Mouse (Mus musculus) cerebellum, postnatal 36 days (tissue): Measurements from ENCODE around the gene Rgl1.
"Not testable (repeated sequence)": the region's sequence is repeated elsewhere in the genome, so short reads cannot be mapped to it uniquely, and the experiment has no call there.

Experiments
- DNase-seq, 2 experiments: peaks; one replicate each; pipeline ENCODE4 v3.0.0; 2021 to 2022; ENCODE audit warnings: mixed read lengths in 2 of 2

Gene Rgl1

DNA sequence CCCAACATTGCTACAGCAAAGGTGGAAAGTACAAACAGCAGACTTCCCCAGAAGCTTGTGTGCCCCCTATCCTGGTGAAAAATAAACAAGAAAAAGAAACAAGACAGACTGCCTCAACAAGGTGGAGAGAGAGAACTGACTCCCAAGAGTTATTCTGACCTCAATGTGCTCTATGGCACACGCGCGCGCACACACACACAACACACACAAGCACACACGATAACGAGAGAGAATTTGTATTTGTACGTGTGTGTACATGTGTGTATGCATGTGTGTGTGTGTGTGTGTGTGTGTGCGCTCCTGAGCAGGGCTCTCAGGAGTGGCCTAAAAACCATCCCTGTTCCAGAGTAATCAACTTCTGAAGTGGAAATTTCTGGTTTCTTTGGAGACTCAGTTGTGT lies 18.5 kb upstream of the Rgl1 start:
- no peak for DNase-seq

DNA sequence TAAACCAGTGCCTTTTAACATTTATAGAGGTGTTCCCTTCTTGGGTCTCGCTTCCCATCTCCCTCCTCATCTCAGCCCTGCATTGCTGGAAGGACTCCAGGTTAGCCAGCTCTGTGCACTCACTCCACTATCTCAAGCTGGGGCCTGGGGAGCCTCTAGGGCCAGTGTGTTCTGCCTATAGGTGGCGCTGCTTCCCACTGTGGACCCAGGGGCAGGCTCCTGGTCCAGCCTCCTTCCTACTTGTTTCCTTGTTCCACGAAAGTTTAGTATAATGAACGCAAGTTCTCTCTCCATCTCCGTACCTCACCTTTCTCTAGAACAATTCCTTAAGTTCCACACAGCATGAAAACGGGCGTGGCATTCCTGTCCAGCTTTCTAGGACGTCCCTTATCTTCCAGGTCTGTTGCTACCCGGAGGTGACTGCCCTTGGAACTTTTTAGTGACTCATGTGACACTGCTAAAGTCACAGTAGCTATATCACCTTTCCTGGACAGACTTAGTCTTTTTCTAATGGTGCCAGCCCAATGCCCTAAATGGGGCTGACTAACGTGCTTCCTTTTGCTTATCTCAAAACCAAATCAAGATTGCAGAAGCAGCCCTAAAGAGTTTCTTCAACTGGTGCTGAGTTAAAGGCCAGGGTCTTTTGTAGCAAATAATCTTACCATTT lies 13.1 kb upstream of the Rgl1 start:
- DNase-seq = peak; percentile 46 to 51

DNA sequence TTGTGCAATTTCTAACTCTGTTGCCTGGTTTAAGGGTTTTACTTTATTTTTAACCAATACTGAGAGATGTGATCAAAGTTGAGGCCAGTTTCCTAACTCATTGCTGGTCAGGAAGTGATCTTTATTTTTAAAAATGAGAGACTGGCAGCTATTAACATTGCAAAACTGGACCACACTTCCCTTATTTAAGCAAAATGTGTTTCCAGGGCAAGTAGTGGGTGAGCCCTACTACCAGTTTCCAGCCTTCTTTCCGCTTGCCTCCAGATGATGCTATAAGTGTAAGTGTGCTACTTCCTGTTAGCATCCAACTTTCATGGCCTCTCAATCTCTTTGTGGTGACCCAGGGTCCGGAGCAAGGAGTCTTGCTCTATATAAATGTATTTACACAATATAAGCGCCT lies 8.4 kb upstream of the Rgl1 start:
- not testable (repeated sequence) for DNase-seq

GRCm38 (mm10) chr1:152771016-152771415 lies 4.9 kb upstream of the Rgl1 start:
- no peak for DNase-seq

- peak; percentile 88 to 95 for DNase-seq
These were observed 1.8 kb upstream of the Rgl1 start for GRCm38 (mm10) chr1:152767749-152768488.

- DNase-seq = peak in 1 of 2 experiments; percentile 49
These were observed 925 bp upstream of the Rgl1 start for GRCm38 (mm10) chr1:152766804-152767748.

DNA sequence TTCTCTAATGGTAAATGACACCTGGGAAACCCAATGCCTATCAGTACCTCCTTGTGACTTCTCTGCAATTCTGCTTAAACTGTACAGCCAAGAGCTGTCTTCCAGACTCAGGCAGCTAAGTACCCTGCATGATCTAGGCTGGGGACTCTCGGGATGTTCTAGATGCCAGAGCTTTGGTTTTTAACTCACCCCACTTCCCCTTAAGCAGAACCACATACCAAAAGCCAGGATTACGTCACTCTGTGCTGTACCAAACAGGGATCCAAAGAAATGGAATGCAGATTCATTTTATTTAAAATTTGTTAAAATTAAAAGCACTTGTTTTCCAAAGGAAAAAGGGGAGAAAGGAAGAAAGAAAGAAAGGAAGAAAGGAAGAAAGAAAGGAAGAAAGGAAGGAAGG lies 4.4 kb downstream of the Rgl1 start:
- DNase-seq = no peak

DNA sequence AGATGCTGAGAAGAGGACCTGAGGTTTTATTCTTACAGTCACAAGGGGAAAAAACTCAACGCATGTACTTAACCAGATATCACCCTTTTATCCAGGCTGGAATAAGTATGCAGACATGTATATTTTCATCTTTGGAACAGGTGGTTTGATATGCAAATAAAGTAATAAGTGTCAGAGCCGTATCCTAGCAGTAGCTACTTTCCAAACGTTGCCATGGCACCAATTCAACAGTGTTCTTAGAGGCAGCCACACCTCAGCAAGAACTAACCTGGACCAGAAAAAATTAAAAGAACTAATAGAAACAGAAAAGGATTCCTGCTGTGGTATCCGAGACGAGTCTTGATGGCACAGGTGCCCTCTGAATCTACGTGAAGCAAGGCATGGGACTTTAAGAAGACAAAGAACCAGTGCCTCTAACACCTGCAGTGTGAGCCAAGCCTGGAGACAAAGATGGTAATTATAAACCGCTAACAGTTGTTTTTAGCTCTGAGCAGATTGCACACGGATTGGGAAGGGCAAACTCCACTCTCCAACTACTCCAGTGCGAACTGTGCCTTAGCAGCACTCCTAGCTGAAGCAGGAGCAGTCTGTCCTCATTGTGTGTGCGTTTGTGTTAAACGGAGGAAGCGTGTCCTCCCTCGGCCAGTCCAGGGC lies 15.7 kb downstream of the Rgl1 start, which contains the start of gene Apobec4:
Apobec4 (plus strand) TSS at position 240 of the 654 bp plus-strand sequence.
- no peak for DNase-seq

GRCm38 (mm10) chr1:152749276-152749675 lies 16.9 kb downstream of the Rgl1 start:
- no peak for DNase-seq

GRCm38 (mm10) chr1:152746426-152746825 lies 19.7 kb downstream of the Rgl1 start:
- DNase-seq = peak; percentile 78 to 87

- no peak for DNase-seq
These were observed 22.9 kb downstream of the Rgl1 start for GRCm38 (mm10) chr1:152743095-152743826.

DNA sequence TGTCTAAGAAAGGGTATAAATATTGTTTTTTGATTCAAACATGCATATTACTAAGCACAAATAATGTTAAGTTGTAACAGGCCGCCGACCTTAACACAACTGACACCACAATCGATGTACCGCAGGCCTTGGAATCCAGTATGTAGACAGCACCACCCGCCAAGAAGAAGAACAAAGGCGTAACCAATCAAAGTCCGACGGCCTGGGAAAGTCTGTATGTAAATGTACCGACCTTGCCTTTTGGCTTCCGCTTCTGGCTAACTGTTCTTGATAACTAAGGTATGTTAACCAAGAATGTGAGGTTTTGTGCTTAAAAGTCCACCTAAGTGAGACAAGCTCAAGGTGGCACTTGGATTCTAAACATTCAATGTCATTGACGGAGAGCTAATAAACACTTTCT lies 26.8 kb downstream of the Rgl1 start:
- DNase-seq = no peak

GRCm38 (mm10) chr1:152738793-152739192 lies 27.4 kb downstream of the Rgl1 start:
- no peak for DNase-seq

DNA sequence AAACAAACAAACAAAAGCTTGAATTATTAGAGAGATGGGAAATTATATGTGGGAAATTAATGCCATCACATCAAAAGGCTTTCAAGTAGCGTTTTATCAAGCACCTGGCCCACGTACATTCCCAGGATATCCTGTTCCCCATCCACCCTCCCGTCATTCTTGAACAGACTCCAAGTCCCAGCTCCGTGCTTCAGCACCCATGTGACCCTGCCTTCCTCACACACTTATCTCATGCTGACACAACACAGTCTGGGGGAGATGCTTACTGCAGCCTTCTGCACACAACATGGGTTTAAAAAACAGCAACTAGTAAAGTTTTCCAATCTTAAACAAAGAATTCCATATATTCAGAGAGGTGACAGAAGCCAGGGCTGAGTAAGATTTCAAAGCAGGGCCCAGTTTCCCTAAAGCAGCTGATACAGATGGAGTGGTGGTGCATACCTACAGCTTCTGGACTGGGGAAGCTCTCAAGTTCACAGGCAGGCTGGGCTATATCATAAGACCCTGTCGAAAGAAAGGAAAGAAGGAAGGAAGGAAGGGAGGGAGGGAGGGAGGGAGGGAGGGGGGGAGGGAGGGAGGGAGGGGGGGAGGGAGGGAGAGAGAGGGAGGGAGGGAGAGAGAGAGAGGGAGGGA lies 38.4 kb downstream of the Rgl1 start:
- no peak for DNase-seq

DNA sequence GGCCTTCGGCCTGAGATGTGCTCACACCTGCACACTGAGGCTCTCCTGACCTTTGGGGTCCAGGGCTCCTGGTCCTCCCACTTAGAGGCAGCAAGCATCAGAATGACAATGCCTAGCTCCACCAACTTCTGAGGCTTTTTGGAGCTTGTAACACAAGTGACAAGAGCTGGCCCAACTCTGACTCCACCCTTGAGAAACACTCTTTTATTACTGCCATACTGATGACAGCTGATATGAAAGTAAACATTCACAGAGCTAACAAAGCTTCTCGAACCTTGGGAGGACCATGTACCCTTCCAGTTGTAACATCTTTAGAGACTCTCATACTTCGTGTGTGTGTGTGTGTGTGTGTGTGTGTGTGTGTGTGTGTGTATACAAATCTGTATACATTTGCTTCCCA lies 40.1 kb downstream of the Rgl1 start:
- DNase-seq = no peak

- DNase-seq = no peak
These were observed 41.9 kb downstream of the Rgl1 start for GRCm38 (mm10) chr1:152724286-152724685.

- no peak for DNase-seq
These were observed 44.5 kb downstream of the Rgl1 start for GRCm38 (mm10) chr1:152721535-152722198.

DNA sequence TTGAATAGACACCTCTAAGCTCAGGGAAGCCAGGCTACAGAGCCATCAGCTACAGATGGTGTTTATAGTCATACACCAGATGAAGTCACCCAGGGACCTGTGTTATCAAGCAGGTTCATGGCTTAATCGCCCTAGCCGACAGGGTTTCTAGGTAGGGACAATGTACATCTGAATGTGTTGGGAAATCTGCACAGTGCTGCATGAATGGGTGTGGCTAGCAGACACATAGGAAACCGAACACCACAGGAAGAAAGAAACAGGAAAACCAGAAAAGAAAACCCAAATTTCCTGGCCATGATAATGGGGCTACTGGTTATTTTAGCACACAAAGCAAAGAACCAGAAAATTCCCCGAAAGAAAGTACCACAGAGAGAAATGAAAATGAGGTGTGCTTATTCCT lies 45.2 kb downstream of the Rgl1 start:
- DNase-seq = no peak

- no peak for DNase-seq
These were observed 48.0 kb downstream of the Rgl1 start for GRCm38 (mm10) chr1:152718200-152718599.

- DNase-seq = no peak
These were observed 48.8 kb downstream of the Rgl1 start for GRCm38 (mm10) chr1:152717329-152717728.

- no peak for DNase-seq
These were observed 51.7 kb downstream of the Rgl1 start for GRCm38 (mm10) chr1:152714405-152714804.
